Mouse (Mus musculus) heart, embryonic 13.5 days (tissue): ENCODE data around the gene Rdh8. TPM values are rescaled to one million over a fixed set of nuclear protein-coding genes. Genes with fewer than 3 reads are reported as not detected.

Experiments used
- ATAC-seq: fragments of 200-750 bp; cut with Nextera tagmentation; 2 replicates; pipeline ENCODE4 v1.8.0; 2017; ENCODE audit warnings: moderate TSS enrichment; ENCODE audit not compliant: insufficient number of reproducible peaks, low FRiP score, low TSS enrichment; ENCODE audit errors: extremely low read depth
- H3K27ac ChIP-seq: fragments of 300-500 bp; sonication (generic); replicated peaks from 2 replicates; pipeline ENCODE4 v1.5.1; 2015; ENCODE audit warnings: moderate library complexity, mild to moderate bottlenecking, inconsistent platforms
- H3K27me3 ChIP-seq: fragments of 300-500 bp; sonication (generic); replicated peaks from 2 replicates; pipeline ENCODE4 v1.6.1; 2015; ENCODE audit warnings: mild to moderate bottlenecking, inconsistent platforms
- H3K36me3 ChIP-seq: fragments of 300-500 bp; sonication (generic); 2 replicates; pipeline ENCODE4 v1.6.1; 2015; ENCODE audit warnings: mild to moderate bottlenecking, inconsistent platforms
- H3K4me1 ChIP-seq: fragments of 300-500 bp; sonication (generic); 2 replicates; pipeline ENCODE4 v1.6.1; 2015; ENCODE audit warnings: inconsistent platforms
- H3K4me2 ChIP-seq: fragments of 300-500 bp; sonication (generic); 2 replicates; pipeline ENCODE4 v1.6.1; 2015; ENCODE audit warnings: inconsistent platforms, mild to moderate bottlenecking, moderate library complexity
- H3K4me3 ChIP-seq: fragments of 300-500 bp; sonication (generic); 2 replicates; pipeline ENCODE4 v1.5.1; 2015; ENCODE audit warnings: moderate library complexity, mild to moderate bottlenecking, inconsistent platforms
- H3K9ac ChIP-seq: fragments of 300-500 bp; sonication (generic); 2 replicates; pipeline ENCODE4 v1.6.1; 2015; ENCODE audit warnings: inconsistent platforms, mild to moderate bottlenecking, moderate library complexity
- H3K9me3 ChIP-seq: fragments of 300-500 bp; sonication (generic); 2 replicates; pipeline ENCODE4 v1.6.1; 2016; ENCODE audit warnings: inconsistent platforms
- WGBS: fragments of 180-500 bp; shearing (Covaris S2); methylation state at CpG from one replicate; pipeline ENCODE4 v1.1.7; 2015; ENCODE audit warnings: mixed read lengths; 5-methylcytosine and 5-hydroxymethylcytosine counted together
- polyA plus RNA-seq: library from polyadenylated mRNA; unstranded; fragments of >200 nt; fragmentation: Nextera tagmentation; extraction: Ambion mirVana; gene quantifications from 2 replicates; pipeline ENCODE4 v1.2.1, GENCODE M21; 2015

Gene Rdh8
- polyA plus RNA-seq, 1 experiment from 2014 or later: not detected

DNA sequence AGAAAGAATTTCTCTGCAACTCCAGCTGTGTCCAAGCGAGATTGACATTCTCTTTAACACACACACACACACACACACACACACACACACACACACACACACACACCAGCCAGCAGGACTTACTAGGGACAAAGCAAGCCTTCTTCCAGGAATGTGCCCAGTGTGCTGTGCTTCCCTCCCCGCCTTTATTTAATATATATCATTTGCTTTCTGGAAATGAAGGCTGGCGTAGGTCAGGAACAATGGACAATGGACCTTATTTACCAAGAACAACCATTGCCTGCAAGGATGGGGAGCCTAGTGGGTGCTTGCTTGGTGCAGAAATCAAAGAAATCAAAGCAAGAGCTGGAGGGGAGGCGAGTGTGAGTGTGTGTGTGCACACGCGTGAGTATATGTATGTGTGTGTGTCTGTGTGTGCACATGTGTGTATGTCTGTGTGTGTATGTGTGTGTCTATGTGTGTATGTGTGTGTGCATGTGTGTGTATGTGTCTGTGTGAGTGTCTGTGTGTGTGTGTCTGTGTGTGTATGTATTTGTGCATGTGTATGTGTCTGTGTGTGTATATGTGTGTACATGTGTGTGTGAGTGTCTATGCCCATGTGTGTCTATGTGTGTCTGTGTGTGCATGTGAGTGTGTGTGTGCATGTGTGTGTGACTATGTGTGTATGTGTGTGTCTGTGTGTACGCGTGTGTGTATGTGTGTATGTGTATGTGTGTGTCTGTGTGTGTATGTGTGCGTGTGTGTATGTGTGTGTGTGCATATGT, 19.1 kb downstream of the Rdh8 start:
- Histone ChIP-seq H3K9ac (no peak overlapping the region), H3K36me3 (no peaks in the 10 kb centered on the region), H3K4me2 (no peak overlapping the region), H3K4me1 (no peaks in the 10 kb centered on the region), H3K27ac (no peak overlapping the region), H3K27me3 (peaks cover 21% of the 10 kb centered on the region), H3K9me3 (no peaks in the 10 kb centered on the region), H3K4me3 (no peak overlapping the region)
- ATAC-seq: no peak
- 78% methylated on average over 9 of the region's 9 CpGs for WGBS

- no peak overlapping the region for H3K27ac ChIP-seq
- no peaks in the 10 kb centered on the region for H3K36me3 ChIP-seq
- 48% methylated on average over 6 of the region's 6 CpGs for WGBS
- H3K27me3 ChIP-seq: peaks cover 14% of the 10 kb centered on the region
- H3K9ac ChIP-seq: no peak overlapping the region
- H3K4me3 ChIP-seq: no peak overlapping the region
- H3K4me2 ChIP-seq: no peak overlapping the region
- no peak for ATAC-seq
- H3K4me1 ChIP-seq: no peaks in the 10 kb centered on the region
- no peaks in the 10 kb centered on the region for H3K9me3 ChIP-seq
Measured at GRCm38 (mm10) chr9:20838931-20839330, 20.6 kb downstream of the Rdh8 start.

- no peak overlapping the region for H3K27ac ChIP-seq
- no peak overlapping the region for H3K4me3 ChIP-seq
- H3K27me3 ChIP-seq: peaks cover 19% of the 10 kb centered on the region
- H3K36me3 ChIP-seq: no peaks in the 10 kb centered on the region
- H3K9ac ChIP-seq: no peak overlapping the region
- WGBS: 31% methylated on average over 4 of the region's 4 CpGs
- no peak overlapping the region for H3K4me2 ChIP-seq
- no peaks in the 10 kb centered on the region for H3K4me1 ChIP-seq
- ATAC-seq: no peak
- H3K9me3 ChIP-seq: no peaks in the 10 kb centered on the region
Measured at GRCm38 (mm10) chr9:20842211-20842610, 23.9 kb downstream of the Rdh8 start.

DNA sequence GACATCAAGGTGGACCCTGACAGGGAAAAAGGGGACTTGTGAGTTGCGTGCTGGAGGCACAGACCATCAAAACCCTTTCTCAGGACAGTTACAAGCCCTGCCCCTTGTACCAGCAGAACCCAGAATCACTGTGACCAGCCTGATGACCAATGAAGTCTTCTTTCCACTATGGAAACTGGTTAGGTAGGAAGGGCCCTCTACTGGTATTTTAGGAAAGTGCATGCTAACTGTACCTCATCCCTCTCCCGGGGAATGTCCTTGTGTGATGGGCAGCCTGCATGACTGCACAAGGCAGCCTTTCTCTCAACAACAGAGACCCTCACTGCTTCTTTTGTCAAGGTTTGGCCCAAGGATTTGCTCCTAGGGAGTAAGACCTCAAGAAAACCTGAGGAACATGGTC, 24.4 kb downstream of the Rdh8 start:
- ATAC-seq: no peak
- Histone ChIP-seq H3K36me3 (no peaks in the 10 kb centered on the region), H3K4me1 (no peaks in the 10 kb centered on the region), H3K4me3 (no peak overlapping the region), H3K4me2 (no peak overlapping the region), H3K27me3 (peaks cover 24% of the 10 kb centered on the region), H3K9me3 (no peaks in the 10 kb centered on the region), H3K27ac (no peak overlapping the region), H3K9ac (no peak overlapping the region)
- 27% methylated on average over 2 of the region's 2 CpGs for WGBS

DNA sequence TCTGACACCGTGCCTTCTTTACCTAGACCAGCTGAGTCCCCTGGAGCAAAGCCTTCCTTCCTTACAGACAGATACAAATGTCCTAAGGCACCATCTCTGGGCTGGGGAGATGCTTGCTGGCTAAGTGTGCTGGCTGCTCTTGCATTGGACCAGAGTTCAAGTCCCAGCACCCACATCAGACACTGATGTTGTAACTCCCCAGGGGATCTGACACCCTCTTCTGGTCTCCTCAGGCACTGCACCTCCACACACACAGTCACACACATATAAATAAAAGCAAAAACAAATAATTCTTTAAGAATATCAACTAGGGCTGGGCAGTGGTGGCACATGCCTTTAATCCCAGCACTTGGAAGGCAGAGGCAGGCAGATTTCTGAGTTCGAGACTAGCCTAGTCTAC, 31.9 kb downstream of the Rdh8 start:
- H3K27ac ChIP-seq: no peak overlapping the region
- WGBS: 66% methylated on average over 2 of the region's 2 CpGs
- no peak overlapping the region for H3K9ac ChIP-seq
- no peaks in the 10 kb centered on the region for H3K9me3 ChIP-seq
- H3K27me3 ChIP-seq: peaks cover 23% of the 10 kb centered on the region
- H3K4me3 ChIP-seq: no peak overlapping the region
- no peaks in the 10 kb centered on the region for H3K4me1 ChIP-seq
- no peak for ATAC-seq
- no peak overlapping the region for H3K4me2 ChIP-seq
- H3K36me3 ChIP-seq: no peaks in the 10 kb centered on the region

DNA sequence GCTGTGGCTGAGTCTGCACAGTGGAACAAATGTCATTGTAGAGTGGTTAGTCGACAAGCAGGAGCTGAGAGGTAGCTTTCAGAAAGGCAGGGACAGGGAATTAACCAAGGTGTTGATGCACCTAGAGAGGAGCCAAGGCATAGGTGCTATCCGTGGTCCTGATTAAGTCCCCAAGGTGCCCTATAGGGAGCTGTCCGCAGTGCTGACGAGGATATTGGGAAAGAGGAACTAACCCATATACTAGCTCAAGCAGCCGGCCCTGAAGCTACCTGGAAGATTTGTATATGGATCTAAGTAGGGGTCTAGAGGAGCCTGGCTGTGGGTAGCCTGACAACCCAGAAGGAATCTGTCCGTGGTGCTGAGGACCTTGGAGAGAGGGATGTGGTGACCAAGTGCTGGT, 38.8 kb downstream of the Rdh8 start:
- H3K9ac ChIP-seq: no peak overlapping the region
- ATAC-seq: no peak
- no peaks in the 10 kb centered on the region for H3K36me3 ChIP-seq
- H3K4me3 ChIP-seq: no peak overlapping the region
- H3K27me3 ChIP-seq: peaks cover 23% of the 10 kb centered on the region
- H3K4me1 ChIP-seq: no peaks in the 10 kb centered on the region
- WGBS: 7% methylated on average over 6 of the region's 6 CpGs
- H3K27ac ChIP-seq: no peak overlapping the region
- no peak overlapping the region for H3K4me2 ChIP-seq
- H3K9me3 ChIP-seq: no peaks in the 10 kb centered on the region

DNA sequence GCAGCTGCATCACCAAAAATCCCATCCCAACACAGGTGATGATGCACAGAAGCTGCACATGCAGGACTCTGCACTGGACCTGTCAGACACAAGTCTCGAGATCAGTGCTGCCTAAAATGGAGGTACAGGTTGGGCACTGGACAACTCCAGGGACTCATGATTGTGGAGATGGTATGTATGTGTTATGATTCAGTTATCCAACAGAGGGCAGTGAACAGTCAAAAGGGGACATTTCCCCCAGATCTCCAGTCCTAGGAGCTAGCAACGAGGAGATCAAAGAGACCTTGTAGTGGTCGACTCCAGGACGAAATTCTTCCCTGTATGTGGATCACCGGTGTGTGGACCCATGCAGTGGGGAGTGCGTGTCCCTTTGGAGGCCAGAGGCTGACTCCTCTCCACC, 41.6 kb downstream of the Rdh8 start:
- Histone ChIP-seq H3K4me2 (no peak overlapping the region), H3K27ac (no peak overlapping the region), H3K4me1 (no peaks in the 10 kb centered on the region), H3K4me3 (no peak overlapping the region), H3K27me3 (peaks cover 17% of the 10 kb centered on the region), H3K36me3 (no peaks in the 10 kb centered on the region), H3K9ac (no peak overlapping the region), H3K9me3 (no peaks in the 10 kb centered on the region)
- 46% methylated on average over 6 of the region's 6 CpGs for WGBS
- no peak for ATAC-seq

DNA sequence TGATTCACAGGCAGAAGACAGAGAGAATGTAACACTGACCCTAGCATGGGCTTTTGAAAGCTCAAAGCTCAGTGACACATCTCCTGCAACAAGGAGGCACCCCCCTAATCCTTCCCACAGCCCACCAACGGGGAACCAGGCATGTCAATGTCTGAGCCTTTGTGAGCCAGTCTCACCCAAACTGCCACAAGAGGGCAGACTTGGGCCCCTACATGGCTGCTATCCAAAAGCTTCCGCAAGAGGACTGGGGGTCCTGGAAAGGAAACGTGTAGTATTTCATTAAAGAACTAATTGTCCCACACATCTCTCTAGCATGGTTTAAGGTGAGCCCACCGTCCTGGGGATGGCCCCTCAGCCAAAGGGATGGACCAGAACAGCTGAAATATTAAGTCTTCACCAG, 43.5 kb downstream of the Rdh8 start:
- H3K4me3 ChIP-seq: no peak overlapping the region
- no peaks in the 10 kb centered on the region for H3K4me1 ChIP-seq
- no peak for ATAC-seq
- H3K27me3 ChIP-seq: peaks cover 25% of the 10 kb centered on the region
- WGBS: 10% methylated on average over 4 of the region's 4 CpGs
- no peak overlapping the region for H3K27ac ChIP-seq
- H3K9ac ChIP-seq: no peak overlapping the region
- no peak overlapping the region for H3K4me2 ChIP-seq
- H3K36me3 ChIP-seq: no peaks in the 10 kb centered on the region
- no peaks in the 10 kb centered on the region for H3K9me3 ChIP-seq

DNA sequence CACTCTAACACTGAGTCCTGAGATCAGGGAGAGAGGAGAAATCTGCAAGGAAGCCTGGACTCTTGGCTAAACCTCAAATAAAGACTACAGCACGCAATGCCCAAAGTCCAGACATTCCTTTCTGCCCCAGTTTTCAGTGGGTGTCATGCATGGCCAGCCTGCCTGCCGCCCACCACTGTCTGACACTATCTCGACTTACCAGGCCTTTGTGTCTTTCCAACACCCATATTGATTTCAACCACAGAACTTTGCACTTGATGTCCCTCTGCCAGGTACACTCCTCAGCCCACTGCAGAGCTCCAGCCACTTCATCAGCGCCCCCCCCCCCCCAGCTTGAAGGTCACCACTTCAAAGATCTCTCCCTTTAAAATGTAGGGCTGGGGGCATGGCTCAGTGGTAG, 43.9 kb downstream of the Rdh8 start:
- no peaks in the 10 kb centered on the region for H3K9me3 ChIP-seq
- no peak overlapping the region for H3K27ac ChIP-seq
- peaks cover 29% of the 10 kb centered on the region for H3K27me3 ChIP-seq
- H3K4me1 ChIP-seq: no peaks in the 10 kb centered on the region
- no peak overlapping the region for H3K4me2 ChIP-seq
- no peak overlapping the region for H3K9ac ChIP-seq
- 47% methylated on average over 4 of the region's 4 CpGs for WGBS
- ATAC-seq: no peak
- H3K4me3 ChIP-seq: no peak overlapping the region
- H3K36me3 ChIP-seq: no peaks in the 10 kb centered on the region

DNA sequence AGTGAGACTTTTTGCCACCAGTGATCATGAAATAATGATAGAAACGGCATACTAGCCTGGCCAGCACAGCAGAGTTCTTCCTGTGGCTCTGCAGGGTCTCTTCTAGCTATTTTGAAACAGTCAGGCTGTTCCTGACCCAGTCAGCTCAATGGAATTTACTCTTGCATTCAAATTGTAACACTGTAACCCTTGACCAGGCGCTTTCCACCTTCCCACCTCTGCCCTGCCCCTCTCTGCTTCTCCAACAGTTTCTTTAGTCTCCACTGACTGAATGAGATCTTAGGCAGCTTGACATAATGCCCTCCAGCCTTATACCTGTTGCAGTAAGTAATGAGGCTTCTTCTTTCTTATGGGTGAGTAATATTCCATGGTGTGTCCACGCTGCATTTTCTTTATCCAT, 48.6 kb downstream of the Rdh8 start:
- Histone ChIP-seq H3K27me3 (peaks cover 53% of the 10 kb centered on the region), H3K9me3 (no peaks in the 10 kb centered on the region), H3K36me3 (no peaks in the 10 kb centered on the region), H3K4me1 (peaks cover 13% of the 10 kb centered on the region), H3K9ac (no peak overlapping the region), H3K4me3 (no peak overlapping the region), H3K4me2 (no peak overlapping the region), H3K27ac (no peak overlapping the region)
- ATAC-seq: no peak
- 47% methylated on average over 3 of the region's 3 CpGs for WGBS

GRCm38 (mm10) chr9:20868448-20869001, 50.2 kb downstream of the Rdh8 start, which contains the start of gene A230050P20Rik:
Gene A230050P20Rik (plus strand): TSS chr9:20868642.
- no peak for ATAC-seq
- no peak within 1 kb of the TSS for H3K27ac ChIP-seq
- peak within 1 kb of the TSS; percentile 79 for H3K9ac ChIP-seq
- H3K9me3 ChIP-seq: no peaks in the 10 kb centered on the region
- peak within 1 kb of the TSS; percentile 77 for H3K4me2 ChIP-seq
- H3K4me3 ChIP-seq: peak within 1 kb of the TSS; percentile 65
- no peaks in the 10 kb centered on the region for H3K36me3 ChIP-seq
- peaks cover 13% of the 10 kb centered on the region for H3K4me1 ChIP-seq
- WGBS: 5% methylated on average over 53 of the region's 53 CpGs
- peaks cover 53% of the 10 kb centered on the region for H3K27me3 ChIP-seq

- Histone ChIP-seq H3K36me3 (no peaks in the 10 kb centered on the region), H3K9ac (peak overlapping the region; percentile 79), H3K4me2 (peak overlapping the region; percentile 77), H3K9me3 (no peaks in the 10 kb centered on the region), H3K27me3 (peaks cover 53% of the 10 kb centered on the region), H3K27ac (no peak overlapping the region), H3K4me1 (peaks cover 13% of the 10 kb centered on the region), H3K4me3 (peak overlapping the region; percentile 65)
- WGBS: 2% methylated on average over 19 of the region's 19 CpGs
- no peak for ATAC-seq
Measured at GRCm38 (mm10) chr9:20869246-20869645, 50.9 kb downstream of the Rdh8 start.
